In genomic region chr2:78396924-78397323, GRCm38 (mm10) we compare ENCODE assay signal across 15 mouse cellular contexts.
"Had no signal": no experiment of that assay in that cellular context is flagged by ENCODE, and none has a peak within 500 bp of the region (broad histone marks: within the 10 kb centered on the region; RNA-seq: fewer than 3 reads in every experiment).

No protein-coding gene starts in this region.

- DNase-seq: liver, postnatal 0 days; lung, adult 2 months; lung, postnatal 14 days; lung, postnatal 36 days; retina, postnatal 1 day; right cerebral cortex, adult 18-20 months; right cerebral cortex, postnatal 25 days; right cerebral cortex, postnatal 4 days; spleen, adult 18-20 months; thymus, adult 18-20 months; thymus, postnatal 14 days; thymus, postnatal 4 days had no signal

- ATAC-seq: liver, postnatal 0 days; lung, postnatal 0 days; midbrain, embryonic 13.5 days; midbrain, embryonic 15.5 days had no signal
